ENCODE assay signal across 8 mouse cellular contexts in genomic region chr5:137569665-137570064, GRCm38 (mm10). TPM values are rescaled to one million over a fixed set of nuclear protein-coding genes. Genes with fewer than 3 reads are reported as not detected.
A peak's percentile ranks its signal among the peaks of the same experiment; 100 is the strongest.
DNase-seq lines count a peak whose midpoint lies in the region; ATAC-seq and TF ChIP-seq lines count a peak whose summit lies in the region.

TSS of gene Tfr2 (plus strand) at chr5:137569840.

- no peak within 1 kb of the TSS for H3K27ac ChIP-seq in gastrocnemius, adult 2 months
- peak within 1 kb of the TSS; percentile 94 for H3K27ac ChIP-seq in MEL (ENCODE audit: control insufficient read depth, low read depth, low read length)
- H3K27ac ChIP-seq in lung, embryonic 14.5 days (ENCODE audit: low read depth) = no peak within 1 kb of the TSS

- H3K27me3 ChIP-seq in MEL (ENCODE audit: control insufficient read depth in 1 of 2, insufficient read depth in 2 of 2, low read length in 2 of 2) = no peaks in the 10 kb centered on the region
- H3K27me3 ChIP-seq in erythroblast, embryonic 14.5 days (ENCODE audit: control insufficient read depth) = no peaks in the 10 kb centered on the region; the same call in 1 of the 2 replicates
- H3K27me3 ChIP-seq in lung, embryonic 14.5 days (ENCODE audit: insufficient read depth, low read length) = peaks cover 5% of the 10 kb centered on the region; the same call in 1 of the 2 replicates
- no peaks in the 10 kb centered on the region for H3K27me3 ChIP-seq in splenic B cell, adult 2 months (ENCODE audit: control insufficient read depth, insufficient read depth, low read length, poor library complexity, severe bottlenecking)

- peaks cover 22% of the 10 kb centered on the region for H3K79me2 ChIP-seq in MEL (ENCODE audit: control insufficient read depth, insufficient read depth, low read length, poor library complexity)

- peak; percentile 83 for ATAC-seq in lung, embryonic 14.5 days (ENCODE audit: insufficient read depth)

- H3K36me3 ChIP-seq in MEL (ENCODE audit: control insufficient read depth in 1 of 2, insufficient read depth in 2 of 2, low read length in 2 of 2) = peaks cover 3 to 13% of the 10 kb centered on the region in 2 experiments
- peaks cover 33% of the 10 kb centered on the region for H3K36me3 ChIP-seq in erythroblast, embryonic 14.5 days (ENCODE audit: control insufficient read depth)
- no peaks in the 10 kb centered on the region for H3K36me3 ChIP-seq in lung, embryonic 14.5 days (ENCODE audit: insufficient read depth)
- H3K36me3 ChIP-seq in splenic B cell, adult 2 months (ENCODE audit: control insufficient read depth, insufficient read depth, low read length, poor library complexity, severe bottlenecking) = no peaks in the 10 kb centered on the region

- peak; percentile 39 to 78; a peak in 3 of 4 replicates for TF ChIP-seq POLR2A in MEL (IDR thresholded peaks at IDR 0.05; ENCODE audit: control insufficient read depth in 1 of 2, insufficient read depth in 1 of 2, low read depth in 1 of 2, low read length in 2 of 2, poor library complexity in 1 of 2)

- peak within 1 kb of the TSS; percentile 36; the same call in 1 of the 2 replicates for H3K4me3 ChIP-seq in gastrocnemius, adult 2 months
- peak within 1 kb of the TSS; percentile 57 to 78 for H3K4me3 ChIP-seq in MEL (ENCODE audit: control insufficient read depth in 1 of 2, insufficient read depth in 1 of 2, low read depth in 2 of 2, low read length in 2 of 2)
- H3K4me3 ChIP-seq in erythroblast, embryonic 14.5 days (replicated peaks) = peak within 1 kb of the TSS; percentile 91
- H3K4me3 ChIP-seq in lung, embryonic 14.5 days (ENCODE audit: low read depth, low read length) = no peak within 1 kb of the TSS; the same call in 1 of the 2 replicates

- H3K4me1 ChIP-seq in MEL (ENCODE audit: control insufficient read depth in 1 of 2, insufficient read depth in 2 of 2, low read length in 2 of 2) = peaks cover 0 to 25% of the 10 kb centered on the region in 2 experiments; a peak in 2 of 4 replicates
- H3K4me1 ChIP-seq in erythroblast, embryonic 14.5 days (ENCODE audit: control insufficient read depth) = peaks cover 70% of the 10 kb centered on the region
- H3K4me1 ChIP-seq in lung, embryonic 14.5 days (ENCODE audit: insufficient read depth) = peaks cover 4% of the 10 kb centered on the region; the same call in 1 of the 2 replicates

- H3K9ac ChIP-seq in MEL (ENCODE audit: control insufficient read depth, low read depth, low read length, poor library complexity, severe bottlenecking) = peak within 1 kb of the TSS; percentile 68
- H3K9ac ChIP-seq in lung, embryonic 14.5 days = no peak within 1 kb of the TSS

- 25% methylated on average over 9 of the region's 9 CpGs for WGBS in lung, embryonic 14.5 days

- intact Hi-C loops in gastrocnemius, adult 2 months (cut with DNase I) = no loop called here

- TF ChIP-seq EP300 in MEL (IDR thresholded peaks at IDR 0.05; ENCODE audit: low read depth in 1 of 2, low read length in 2 of 2) = no peak

- no peak for TF ChIP-seq CTCF in gastrocnemius, adult 2 months (IDR thresholded peaks at IDR 0.05)
- no peak for TF ChIP-seq CTCF in MEL (IDR thresholded peaks at IDR 0.05 in 2 of 3, conservative IDR thresholded peaks at IDR 0.05 in 1 of 3; ENCODE audit: control insufficient read depth in 1 of 3, insufficient read depth in 1 of 3, low read depth in 2 of 3, low read length in 3 of 3, poor library complexity in 1 of 3, severe bottlenecking in 1 of 3)
- TF ChIP-seq CTCF in lung, embryonic 14.5 days (IDR thresholded peaks at IDR 0.05; ENCODE audit: low read depth) = no peak

- H3K9me3 ChIP-seq in MEL (replicated peaks; ENCODE audit: insufficient read depth, low read length) = no peaks in the 10 kb centered on the region
- no peaks in the 10 kb centered on the region; the same call in 1 of the 2 replicates for H3K9me3 ChIP-seq in erythroblast, embryonic 14.5 days (ENCODE audit: control insufficient read depth, low read length)
- no peaks in the 10 kb centered on the region for H3K9me3 ChIP-seq in lung, embryonic 14.5 days (ENCODE audit: low read depth, low read length)

- peak within 1 kb of the TSS; percentile 32; the same call in 1 of the 2 replicates for H3K4me2 ChIP-seq in lung, embryonic 14.5 days

- DNase-seq in gastrocnemius, adult 2 months = peak; percentile 50
- DNase-seq in gastrocnemius, adult 8-10 months (ENCODE audit: low spot score in 2 of 2) = no peak
- DNase-seq in MEL (ENCODE audit: low read depth, low spot score) = peak; percentile 93
- peak; percentile 68 for DNase-seq in kidney, adult 9 months
- DNase-seq in lung, embryonic 14.5 days = peak; percentile 66
- peak; percentile 76 for DNase-seq in splenic B cell, adult 2 months (ENCODE audit: low read depth, low spot score)
- DNase-seq in cerebellum, adult 11-12 months = no peak

- TF ChIP-seq RAD21 in MEL (IDR thresholded peaks at IDR 0.05; ENCODE audit: low read depth, low read length) = no peak

TF ChIP-seq in MEL, 35 proteins besides CTCF, POLR2A, EP300 and RAD21:
- TF ChIP-seq GABPA (IDR thresholded peaks at IDR 0.05; ENCODE audit: low read depth, low read length) = no peak
- TF ChIP-seq CHD1 (IDR thresholded peaks at IDR 0.05; ENCODE audit: low read depth, low read length) = no peak
- TF ChIP-seq HCFC1 (IDR thresholded peaks at IDR 0.05; ENCODE audit: low read depth, low read length) = no peak
- peak; percentile 62 for TF ChIP-seq NELFE (IDR thresholded peaks at IDR 0.05; ENCODE audit: low read depth, low read length)
- no peak for TF ChIP-seq BHLHE40 (IDR thresholded peaks at IDR 0.05; ENCODE audit: borderline replicate concordance, low read depth, low read length)
- TF ChIP-seq USF2 (IDR thresholded peaks at IDR 0.05; ENCODE audit: borderline replicate concordance in 1 of 2, insufficient read depth in 1 of 2, low read depth in 1 of 2, low read length in 2 of 2) = no peak
- TF ChIP-seq E2F4 (IDR thresholded peaks at IDR 0.05; ENCODE audit: borderline replicate concordance, low read depth, low read length) = no peak
- 0 out of 2 replicates have a peak, but pooled peaks have one; percentile 35 for TF ChIP-seq POLR2AphosphoS2 (IDR thresholded peaks at IDR 0.05; ENCODE audit: low read length)
- no peak for TF ChIP-seq ELF1 (IDR thresholded peaks at IDR 0.05; ENCODE audit: low read depth, low read length)
- peak; percentile 0; the same call in 1 of the 2 replicates for TF ChIP-seq TCF12 (IDR thresholded peaks at IDR 0.05; ENCODE audit: low read depth, low read length)
- 0 out of 2 replicates have a peak, but pooled peaks have one; percentile 4 for TF ChIP-seq MAX (IDR thresholded peaks at IDR 0.05; ENCODE audit: low read length)
- TF ChIP-seq ZMIZ1 (IDR thresholded peaks at IDR 0.05; ENCODE audit: low read depth, low read length) = no peak
- TF ChIP-seq ZC3H11A (IDR thresholded peaks at IDR 0.05; ENCODE audit: low read depth, low read length) = no peak
- no peak for TF ChIP-seq NRF1 (IDR thresholded peaks at IDR 0.05; ENCODE audit: insufficient read depth, low read depth, low read length, poor library complexity, severe bottlenecking)
- TF ChIP-seq SIN3A (IDR thresholded peaks at IDR 0.05; ENCODE audit: low read length) = peak; percentile 50
- no peak for TF ChIP-seq MYB (IDR thresholded peaks at IDR 0.05; ENCODE audit: low read depth, low read length)
- TF ChIP-seq JUND (IDR thresholded peaks at IDR 0.05; ENCODE audit: low read depth, low read length) = no peak
- TF ChIP-seq RCOR1 (IDR thresholded peaks at IDR 0.05; ENCODE audit: low read depth, low read length) = no peak
- TF ChIP-seq TAL1 (IDR thresholded peaks at IDR 0.05; ENCODE audit: low read length) = no peak
- TF ChIP-seq MAZ (IDR thresholded peaks at IDR 0.05; ENCODE audit: low read depth, low read length) = no peak
- no peak for TF ChIP-seq USF1 (IDR thresholded peaks at IDR 0.05; ENCODE audit: low read depth, low read length)
- peak; percentile 60 for TF ChIP-seq TBP (IDR thresholded peaks at IDR 0.05; ENCODE audit: low read depth, low read length)
- TF ChIP-seq MYC (IDR thresholded peaks at IDR 0.05; ENCODE audit: low read depth, low read length) = 0 out of 2 replicates have a peak, but pooled peaks have one; percentile 24
- TF ChIP-seq UBTF (IDR thresholded peaks at IDR 0.05; ENCODE audit: borderline replicate concordance, insufficient read depth, low read depth, low read length) = no peak
- TF ChIP-seq ZKSCAN1 (IDR thresholded peaks at IDR 0.05; ENCODE audit: low read depth, low read length) = no peak
- TF ChIP-seq MXI1 (IDR thresholded peaks at IDR 0.05; ENCODE audit: low read depth, low read length) = no peak; the same call in none of the 2 replicates

RNA-seq across cellular contexts. Expression of gene Tfr2, which starts in this region (rescaled TPM):
- not detected for total RNA-seq in gastrocnemius, adult 2 months (2021)
- total RNA-seq in gastrocnemius, adult 8-10 months (2022) = not detected
- 76.9 and 96.2 TPM in 2 replicates for total RNA-seq in MEL (2012; rRNA removed)
- 100 to 1,000 TPM in 1 of 2 experiments, not detected in 1; 112 TPM for polyA plus RNA-seq in MEL (2012; ENCODE audit: insufficient read depth in 1 of 2, insufficient read length in 2 of 2, low read depth in 1 of 2, low replicate concordance in 2 of 2, missing spikeins in 1 of 2)
- polyA plus RNA-seq in erythroblast, embryonic 14.5 days (2012) = 9.2 and 10.1 TPM in 2 replicates
- 0.31 and 0.47 TPM in 2 replicates for polyA plus RNA-seq in lung, embryonic 14.5 days (2014; fragmentation: Nextera tagmentation; extraction: Ambion mirVana)

Comparison
In these comparisons a context has a peak if more than half of its experiments do, and no peak if none do; other contexts are left out.
1. RNA of gene Tfr2 (total RNA-seq): 76.9 to 96.2 TPM in MEL; not detected in gastrocnemius, adult 2 months and not detected in gastrocnemius, adult 8-10 months; every median in the first group is over 10 times any median in the second.
2. RNA of gene Tfr2 (polyA plus RNA-seq): 112 TPM in MEL; 9.2 to 10.1 TPM in erythroblast, embryonic 14.5 days and 0.31 to 0.47 TPM in lung, embryonic 14.5 days; every median in the first group is over 10 times any median in the second.
3. Peak in DNase-seq and H3K4me3 ChIP-seq in gastrocnemius, adult 2 months; RNA of the gene not detected or under 1 TPM.
4. Peak in DNase-seq, ATAC-seq and H3K4me2 ChIP-seq in lung, embryonic 14.5 days; RNA of the gene not detected or under 1 TPM.
5. DNase-seq: peak in MEL (single experiment), kidney, adult 9 months (single experiment) and splenic B cell, adult 2 months (single experiment); none in gastrocnemius, adult 8-10 months (0 of 2) and cerebellum, adult 11-12 months (single experiment).